Mouse (Mus musculus): ENCODE data around the gene Pnkd.

GRCm38 (mm10) chr1:74364270-74364669 lies 79.5 kb downstream of the Pnkd start:
- TF ChIP-seq POLR2A (IDR thresholded peaks at IDR 0.05; ENCODE audit: low read depth, low read length) (no peak), CTCF (conservative IDR thresholded peaks at IDR 0.05; ENCODE audit: insufficient read depth, insufficient read length, low read depth, low read length) (no peak)
